Mouse (Mus musculus) T-helper 1 cell (primary cell): ENCODE measurements around the gene Foxi2.

Source experiments
- in situ Hi-C: fragments of 300-600 bp; cut with MboI, MseI; formaldehyde crosslinking; loops from one replicate; pipeline ENCODE4 v1.15.1; 2025; ENCODE audit warnings: high pct_unique_total_duplicates

Foxi2 gene

GRCm38 (mm10) chr7:135410237-135410965 is at the start of gene Foxi2:
Gene Foxi2 (plus strand): TSS chr7:135410308.
- in situ Hi-C loops, result no loop called here

GRCm38 (mm10) chr7:135364606-135365005 is 45.5 kb upstream of the Foxi2 start:
- in situ Hi-C loops, result no loop called here

GRCm38 (mm10) chr7:135376048-135376447 is 34.1 kb upstream of the Foxi2 start:
- in situ Hi-C loops, result no loop called here

GRCm38 (mm10) chr7:135376932-135377331 is 33.2 kb upstream of the Foxi2 start:
- in situ Hi-C loops, result no loop called here

GRCm38 (mm10) chr7:135378331-135378730 is 31.8 kb upstream of the Foxi2 start:
- in situ Hi-C loops, result no loop called here

- in situ Hi-C loops, result no loop called here
Observed at GRCm38 (mm10) chr7:135389039-135389438, 21.1 kb upstream of the Foxi2 start.

GRCm38 (mm10) chr7:135392949-135393542 is 17.1 kb upstream of the Foxi2 start:
- in situ Hi-C loops, result no loop called here

GRCm38 (mm10) chr7:135394436-135394835 is 15.7 kb upstream of the Foxi2 start:
- in situ Hi-C loops, result no loop called here

- in situ Hi-C loops, result no loop called here
Observed at GRCm38 (mm10) chr7:135395242-135395641, 14.9 kb upstream of the Foxi2 start.

- in situ Hi-C loops, result no loop called here
Observed at GRCm38 (mm10) chr7:135397096-135397495, 13.0 kb upstream of the Foxi2 start.

- in situ Hi-C loops, result no loop called here
Observed at GRCm38 (mm10) chr7:135397874-135398273, 12.2 kb upstream of the Foxi2 start.

GRCm38 (mm10) chr7:135403416-135403815 is 6.7 kb upstream of the Foxi2 start:
- in situ Hi-C loops, result loop anchor here (10.0 kb wide), 1 partner anchor 221 kb away; no protein-coding TSS in a partner anchor

GRCm38 (mm10) chr7:135406761-135407160 is 3.3 kb upstream of the Foxi2 start:
- in situ Hi-C loops, result loop anchor here (5.0 to 10.0 kb wide), 2 partner anchors 71 to 218 kb away; no protein-coding TSS in a partner anchor

GRCm38 (mm10) chr7:135408501-135408900 is 1.6 kb upstream of the Foxi2 start:
- in situ Hi-C loops, result loop anchor here (5.0 to 10.0 kb wide), 2 partner anchors 69 to 216 kb away; no protein-coding TSS in a partner anchor

GRCm38 (mm10) chr7:135412357-135412756 is 2.2 kb downstream of the Foxi2 start:
- in situ Hi-C loops, result no loop called here

- in situ Hi-C loops, result loop anchor here (25.0 kb wide), 1 partner anchor 1733 kb away; no protein-coding TSS in a partner anchor
Observed at GRCm38 (mm10) chr7:135428840-135429239, 18.7 kb downstream of the Foxi2 start.

GRCm38 (mm10) chr7:135430903-135431302 is 20.8 kb downstream of the Foxi2 start:
- in situ Hi-C loops, result loop anchor here (25.0 kb wide), 1 partner anchor 1731 kb away; no protein-coding TSS in a partner anchor

GRCm38 (mm10) chr7:135443903-135444302 is 33.8 kb downstream of the Foxi2 start:
- in situ Hi-C loops, result loop anchor here (25.0 kb wide), 1 partner anchor 1718 kb away; no protein-coding TSS in a partner anchor

- in situ Hi-C loops, result loop anchor here (25.0 kb wide), 1 partner anchor 1614 kb away; no protein-coding TSS in a partner anchor
Observed at GRCm38 (mm10) chr7:135451340-135451739, 41.2 kb downstream of the Foxi2 start.

GRCm38 (mm10) chr7:135452366-135452765 is 42.3 kb downstream of the Foxi2 start:
- in situ Hi-C loops, result loop anchor here (25.0 kb wide), 1 partner anchor 1615 kb away; no protein-coding TSS in a partner anchor

GRCm38 (mm10) chr7:135453690-135454089 is 43.6 kb downstream of the Foxi2 start:
- in situ Hi-C loops, result loop anchor here (25.0 kb wide), 1 partner anchor 1616 kb away; no protein-coding TSS in a partner anchor
